Mouse (Mus musculus): Measurements from ENCODE around the gene Trp53rka. TPM values are rescaled to one million over a fixed set of nuclear protein-coding genes. Genes with fewer than 3 reads are reported as not detected.
"Not testable (repeated sequence)": the region's sequence is repeated elsewhere in the genome, so short reads cannot be mapped to it uniquely, and the experiment has no call there.

Trp53rka gene
- polyA plus RNA-seq (2015; fragmentation: Nextera tagmentation; extraction: Ambion mirVana) = 23.6 and 23.8 TPM in 2 replicates

DNA sequence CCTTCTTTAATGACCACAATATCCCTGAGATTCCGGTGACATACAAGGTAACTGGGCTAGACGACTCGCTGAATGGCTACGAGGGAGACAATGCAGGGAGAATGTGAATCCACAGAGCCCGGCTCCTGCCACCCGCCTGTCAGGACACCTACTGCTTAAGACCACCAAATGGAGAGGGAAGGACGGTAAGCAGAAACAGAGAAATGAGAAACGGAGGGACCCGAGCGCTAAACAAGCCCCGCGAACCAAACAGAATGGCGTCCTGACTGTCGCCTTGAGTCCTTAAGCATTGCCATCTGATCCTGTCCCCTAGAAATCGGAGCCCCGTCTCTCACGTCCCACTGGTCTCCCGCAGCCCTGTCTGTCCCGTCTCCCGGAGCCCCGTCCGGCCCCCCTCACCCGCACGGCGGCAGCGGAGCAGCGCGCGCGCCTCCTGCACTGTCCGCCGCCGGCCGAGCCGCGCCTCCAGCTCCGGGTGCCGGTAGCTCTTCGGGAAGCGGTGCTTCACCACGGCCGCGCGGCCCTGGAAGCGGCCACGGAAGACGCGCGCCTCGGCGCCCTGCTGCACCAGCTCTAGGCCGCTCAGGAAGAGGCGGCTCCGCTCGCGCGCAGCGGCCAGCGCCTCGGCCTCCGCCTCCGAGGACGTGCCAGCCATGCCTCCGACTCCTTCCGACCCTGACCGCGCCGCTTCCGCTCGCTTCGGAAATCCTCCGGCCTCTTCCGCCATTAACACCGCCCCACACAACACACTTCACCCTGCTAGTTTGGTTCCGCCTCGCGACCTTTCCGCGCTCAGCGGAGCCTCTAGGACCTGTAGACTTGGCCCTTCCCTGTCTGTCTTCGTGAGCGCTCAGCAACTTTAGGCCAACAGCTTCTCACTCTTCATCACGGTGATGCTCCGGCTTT lies at the start of gene Trp53rka:
TSS of gene Trp53rka (minus strand) at position 677 of the 906 bp plus-strand sequence.
- peak within 1 kb of the TSS; percentile 78 for H3K27ac ChIP-seq (ENCODE audit: low read length)
- peak within 1 kb of the TSS; percentile 62 for H3K4me3 ChIP-seq (ENCODE audit: low read length)
- no peaks in the 10 kb centered on the region for H3K27me3 ChIP-seq (replicated peaks; ENCODE audit: control insufficient read depth, insufficient read depth, low read length)
- peak within 1 kb of the TSS; percentile 84 for H3K9ac ChIP-seq (ENCODE audit: low read depth, low read length)
- no peaks in the 10 kb centered on the region for H3K9me3 ChIP-seq (ENCODE audit: control insufficient read depth, low read length)
- ATAC-seq = peak; percentile 92
- peak within 1 kb of the TSS; percentile 64 for H3K4me2 ChIP-seq (ENCODE audit: low read depth, low read length)
- WGBS = under 1% methylated on average over 70 of the region's 84 CpGs
- H3K36me3 ChIP-seq (ENCODE audit: control insufficient read depth, insufficient read depth, low read length) = 0 out of 2 replicates have a peak, but pooled peaks cover 7% of the 10 kb centered on the region
- peaks cover 8% of the 10 kb centered on the region for H3K4me1 ChIP-seq (ENCODE audit: control insufficient read depth, insufficient read depth, low read length)

DNA sequence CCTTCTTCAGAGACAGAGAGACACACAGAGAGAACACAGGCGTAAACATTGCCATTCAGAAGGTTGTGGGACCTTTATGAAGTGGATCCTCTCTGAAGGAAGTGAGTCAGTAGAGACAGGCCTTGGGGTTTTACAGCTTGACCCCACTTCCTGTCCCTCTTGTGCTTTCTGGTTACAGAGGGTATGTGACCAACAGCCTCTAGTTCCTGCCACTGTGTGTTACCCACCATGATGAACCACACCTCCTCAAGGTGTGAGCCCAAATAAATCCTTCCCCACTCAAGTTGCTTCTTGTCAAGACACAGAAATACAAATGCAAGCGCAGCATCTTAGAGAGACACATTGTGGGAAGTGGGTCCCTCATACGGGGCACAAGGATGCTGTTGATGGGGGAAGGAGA lies 47.9 kb upstream of the Trp53rka start:
- Histone ChIP-seq H3K4me3 (ENCODE audit: low read length) (no peak overlapping the region), H3K4me2 (ENCODE audit: low read depth, low read length) (no peak overlapping the region), H3K9me3 (ENCODE audit: control insufficient read depth, low read length) (no peaks in the 10 kb centered on the region), H3K4me1 (ENCODE audit: control insufficient read depth, insufficient read depth, low read length) (no peaks in the 10 kb centered on the region), H3K9ac (ENCODE audit: low read depth, low read length) (no peak overlapping the region), H3K36me3 (ENCODE audit: control insufficient read depth, insufficient read depth, low read length) (no peaks in the 10 kb centered on the region), H3K27ac (ENCODE audit: low read length) (no peak overlapping the region), H3K27me3 (replicated peaks; ENCODE audit: control insufficient read depth, insufficient read depth, low read length) (no peaks in the 10 kb centered on the region)
- no peak for ATAC-seq
- WGBS = 89% methylated on average over 3 of the region's 3 CpGs

DNA sequence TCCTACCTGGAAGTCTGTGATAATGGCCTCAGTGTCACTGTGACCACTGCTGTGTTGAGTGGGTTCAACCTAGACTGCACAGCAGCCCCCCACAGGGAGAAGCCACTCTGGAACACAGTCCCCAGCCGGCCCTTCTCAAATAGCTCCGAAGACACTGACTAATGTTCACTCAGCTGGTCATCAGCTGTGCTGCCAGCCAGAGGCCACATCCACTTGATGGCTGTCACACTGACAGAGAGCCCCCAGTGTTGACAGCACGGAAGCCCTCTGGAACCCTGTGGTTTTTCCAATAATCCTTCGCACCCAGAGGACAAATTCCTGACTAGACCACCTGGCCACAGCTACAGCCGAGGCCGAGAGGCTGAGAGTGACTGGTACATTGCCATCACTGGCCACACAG lies 40.7 kb upstream of the Trp53rka start:
- Histone ChIP-seq H3K4me3 (ENCODE audit: low read length) (no peak overlapping the region), H3K4me2 (ENCODE audit: low read depth, low read length) (no peak overlapping the region), H3K27ac (ENCODE audit: low read length) (no peak overlapping the region), H3K27me3 (replicated peaks; ENCODE audit: control insufficient read depth, insufficient read depth, low read length) (no peaks in the 10 kb centered on the region), H3K9me3 (ENCODE audit: control insufficient read depth, low read length) (no peaks in the 10 kb centered on the region), H3K9ac (ENCODE audit: low read depth, low read length) (no peak overlapping the region), H3K36me3 (ENCODE audit: control insufficient read depth, insufficient read depth, low read length) (no peaks in the 10 kb centered on the region), H3K4me1 (ENCODE audit: control insufficient read depth, insufficient read depth, low read length) (no peaks in the 10 kb centered on the region)
- WGBS = 68% methylated on average over 6 of the region's 6 CpGs
- no peak for ATAC-seq

DNA sequence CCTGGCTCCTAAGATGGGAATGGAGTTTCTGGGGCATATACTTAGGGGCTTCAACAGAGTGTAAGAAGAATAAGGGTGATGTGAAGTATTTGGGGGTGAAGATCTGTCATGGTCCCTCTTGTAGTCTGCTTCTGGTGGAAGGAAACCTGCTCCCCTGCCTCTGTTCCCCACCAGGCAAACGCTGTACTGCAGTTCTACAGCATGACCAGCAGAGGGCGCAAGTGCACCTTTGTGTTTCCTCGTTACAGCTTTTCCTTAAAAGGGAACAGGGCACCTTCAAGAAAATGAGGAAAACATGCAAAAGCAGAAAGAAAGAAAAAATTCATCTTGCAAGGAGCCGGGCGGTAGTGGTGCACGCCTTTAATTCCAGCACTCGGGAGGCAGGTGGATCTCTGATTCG lies 36.0 kb upstream of the Trp53rka start:
- Histone ChIP-seq H3K4me2 (ENCODE audit: low read depth, low read length) (no peak overlapping the region), H3K27ac (ENCODE audit: low read length) (no peak overlapping the region), H3K9ac (ENCODE audit: low read depth, low read length) (no peak overlapping the region), H3K27me3 (replicated peaks; ENCODE audit: control insufficient read depth, insufficient read depth, low read length) (no peaks in the 10 kb centered on the region), H3K36me3 (ENCODE audit: control insufficient read depth, insufficient read depth, low read length) (no peaks in the 10 kb centered on the region), H3K4me1 (ENCODE audit: control insufficient read depth, insufficient read depth, low read length) (no peaks in the 10 kb centered on the region), H3K4me3 (ENCODE audit: low read length) (no peak overlapping the region), H3K9me3 (ENCODE audit: control insufficient read depth, low read length) (no peaks in the 10 kb centered on the region)
- 17% methylated on average over 8 of the region's 8 CpGs for WGBS
- no peak for ATAC-seq

DNA sequence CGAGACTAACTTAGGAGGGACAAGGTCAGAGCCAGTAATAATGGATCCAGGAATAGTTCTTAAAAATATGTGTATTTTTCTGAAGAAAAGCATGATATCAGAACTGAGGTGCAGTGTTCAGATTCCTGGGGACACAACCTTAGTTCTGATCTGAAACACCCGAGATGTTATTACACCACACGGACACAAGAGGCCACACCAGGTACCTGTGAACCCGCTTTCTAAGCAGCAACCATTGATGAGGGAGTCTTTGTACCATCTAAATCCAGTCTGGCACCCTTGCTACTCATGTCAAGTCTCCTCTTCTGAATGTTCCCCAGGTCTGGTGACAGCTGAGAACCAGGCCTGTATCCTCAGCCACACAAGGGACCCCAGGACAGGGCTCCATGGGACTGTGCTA lies 32.5 kb upstream of the Trp53rka start:
- Histone ChIP-seq H3K9me3 (ENCODE audit: control insufficient read depth, low read length) (no peaks in the 10 kb centered on the region), H3K27ac (ENCODE audit: low read length) (no peak overlapping the region), H3K36me3 (ENCODE audit: control insufficient read depth, insufficient read depth, low read length) (no peaks in the 10 kb centered on the region), H3K27me3 (replicated peaks; ENCODE audit: control insufficient read depth, insufficient read depth, low read length) (no peaks in the 10 kb centered on the region), H3K4me2 (ENCODE audit: low read depth, low read length) (no peak overlapping the region), H3K4me3 (ENCODE audit: low read length) (no peak overlapping the region), H3K9ac (ENCODE audit: low read depth, low read length) (no peak overlapping the region), H3K4me1 (ENCODE audit: control insufficient read depth, insufficient read depth, low read length) (no peaks in the 10 kb centered on the region)
- 58% methylated on average over 4 of the region's 4 CpGs for WGBS
- no peak for ATAC-seq

DNA sequence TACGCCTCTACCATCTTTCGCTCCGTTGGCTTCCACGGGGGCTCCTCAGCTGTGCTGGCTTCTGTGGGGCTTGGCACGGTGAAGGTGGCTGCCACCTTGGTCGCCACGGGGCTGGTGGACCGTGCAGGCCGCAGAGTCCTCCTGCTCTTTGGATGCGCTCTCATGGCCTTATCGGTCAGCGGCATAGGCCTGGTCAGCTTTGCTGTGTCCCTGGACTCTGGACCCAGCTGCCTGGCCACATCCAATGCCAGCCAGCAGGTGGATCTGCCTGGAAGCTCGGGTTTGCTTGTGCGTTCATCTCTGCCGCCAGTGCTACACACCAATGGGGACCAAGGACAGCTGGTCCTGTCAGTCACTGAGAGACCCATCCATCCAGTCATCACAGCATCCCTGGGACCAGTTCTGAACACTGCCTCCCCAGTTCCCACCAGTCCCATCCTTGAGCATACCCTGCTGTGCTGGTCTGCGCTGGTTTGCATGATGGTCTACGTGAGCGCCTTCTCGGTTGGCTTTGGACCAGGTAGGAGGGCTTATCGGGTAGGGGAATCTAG lies 22.1 kb upstream of the Trp53rka start:
- no peaks in the 10 kb centered on the region for H3K36me3 ChIP-seq (ENCODE audit: control insufficient read depth, insufficient read depth, low read length)
- H3K9me3 ChIP-seq (ENCODE audit: control insufficient read depth, low read length) = no peaks in the 10 kb centered on the region
- WGBS = 96% methylated on average over 20 of the region's 20 CpGs
- no peak overlapping the region for H3K9ac ChIP-seq (ENCODE audit: low read depth, low read length)
- ATAC-seq = no peak
- no peaks in the 10 kb centered on the region for H3K27me3 ChIP-seq (replicated peaks; ENCODE audit: control insufficient read depth, insufficient read depth, low read length)
- H3K4me1 ChIP-seq (ENCODE audit: control insufficient read depth, insufficient read depth, low read length) = peaks cover 11% of the 10 kb centered on the region; the same call in 1 of the 2 replicates
- no peak overlapping the region for H3K4me3 ChIP-seq (ENCODE audit: low read length)
- no peak overlapping the region for H3K27ac ChIP-seq (ENCODE audit: low read length)
- H3K4me2 ChIP-seq (ENCODE audit: low read depth, low read length) = no peak overlapping the region

DNA sequence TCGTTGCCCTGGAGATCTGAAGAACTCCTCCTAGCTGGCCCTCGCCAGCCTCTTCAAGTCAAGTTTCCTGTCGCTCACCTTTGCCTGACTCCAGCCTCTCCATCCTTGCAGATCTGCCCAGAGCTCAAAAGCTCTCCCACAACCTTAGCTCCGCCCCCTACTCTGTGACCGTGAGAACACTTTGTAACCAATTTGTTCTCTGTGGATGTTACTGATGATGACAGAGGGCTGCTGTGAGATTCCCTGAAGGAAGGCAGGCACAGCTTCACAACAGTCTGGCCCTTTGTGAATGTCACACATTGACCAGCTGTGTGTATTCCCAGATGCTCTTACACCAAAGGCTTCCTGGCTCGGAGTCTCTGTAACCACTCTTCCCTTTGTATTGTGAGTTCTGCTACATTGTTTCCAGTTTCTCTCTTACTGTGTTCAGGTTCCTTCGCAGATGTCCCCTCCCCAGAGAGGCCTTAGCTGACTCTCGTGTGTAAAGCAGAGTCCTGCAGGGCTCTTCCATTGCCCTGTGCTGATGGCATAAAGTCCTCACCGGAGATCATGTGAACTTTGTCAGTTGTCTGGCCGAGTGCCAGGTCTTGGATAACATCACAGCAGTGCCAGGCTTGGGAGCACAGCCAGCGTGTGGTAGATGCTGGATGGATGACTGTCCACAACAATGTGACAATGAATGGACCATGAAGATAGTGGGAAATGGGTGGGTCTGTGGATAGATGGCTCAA lies 19.9 kb upstream of the Trp53rka start:
- peak; percentile 40 for ATAC-seq
- Histone ChIP-seq H3K4me1 (ENCODE audit: control insufficient read depth, insufficient read depth, low read length) (peaks cover 11% of the 10 kb centered on the region; the same call in 1 of the 2 replicates), H3K9ac (ENCODE audit: low read depth, low read length) (no peak overlapping the region), H3K9me3 (ENCODE audit: control insufficient read depth, low read length) (no peaks in the 10 kb centered on the region), H3K27ac (ENCODE audit: low read length) (no peak overlapping the region), H3K36me3 (ENCODE audit: control insufficient read depth, insufficient read depth, low read length) (no peaks in the 10 kb centered on the region), H3K4me3 (ENCODE audit: low read length) (no peak overlapping the region), H3K4me2 (ENCODE audit: low read depth, low read length) (no peak overlapping the region), H3K27me3 (replicated peaks; ENCODE audit: control insufficient read depth, insufficient read depth, low read length) (no peaks in the 10 kb centered on the region)
- WGBS = 27% methylated on average over 11 of the region's 11 CpGs

DNA sequence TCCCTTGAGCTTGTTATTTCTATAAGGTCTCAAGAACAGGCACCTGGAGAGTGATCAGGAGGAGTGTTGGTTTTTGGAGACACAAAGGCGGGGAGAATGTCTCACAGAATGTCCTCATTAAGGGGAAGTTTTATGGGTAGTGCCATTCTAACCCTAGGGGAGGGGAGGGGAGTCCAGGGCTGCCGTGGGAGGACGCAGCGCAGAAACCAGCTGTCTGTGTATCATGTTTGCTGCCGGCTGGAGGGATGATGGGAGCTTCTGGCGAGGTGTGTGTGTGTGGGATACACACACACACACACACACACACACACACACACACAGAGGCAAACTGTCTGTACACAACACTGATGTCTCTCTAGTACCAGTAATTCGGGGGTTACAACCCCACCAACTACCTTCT lies 19.3 kb upstream of the Trp53rka start:
- Histone ChIP-seq H3K4me2 (ENCODE audit: low read depth, low read length) (no peak overlapping the region), H3K27me3 (replicated peaks; ENCODE audit: control insufficient read depth, insufficient read depth, low read length) (no peaks in the 10 kb centered on the region), H3K27ac (ENCODE audit: low read length) (no peak overlapping the region), H3K4me1 (ENCODE audit: control insufficient read depth, insufficient read depth, low read length) (peaks cover 11% of the 10 kb centered on the region; the same call in 1 of the 2 replicates), H3K4me3 (ENCODE audit: low read length) (no peak overlapping the region), H3K9me3 (ENCODE audit: control insufficient read depth, low read length) (no peaks in the 10 kb centered on the region), H3K9ac (ENCODE audit: low read depth, low read length) (no peak overlapping the region), H3K36me3 (ENCODE audit: control insufficient read depth, insufficient read depth, low read length) (no peaks in the 10 kb centered on the region)
- no peak for ATAC-seq
- WGBS = 11% methylated on average over 7 of the region's 7 CpGs

DNA sequence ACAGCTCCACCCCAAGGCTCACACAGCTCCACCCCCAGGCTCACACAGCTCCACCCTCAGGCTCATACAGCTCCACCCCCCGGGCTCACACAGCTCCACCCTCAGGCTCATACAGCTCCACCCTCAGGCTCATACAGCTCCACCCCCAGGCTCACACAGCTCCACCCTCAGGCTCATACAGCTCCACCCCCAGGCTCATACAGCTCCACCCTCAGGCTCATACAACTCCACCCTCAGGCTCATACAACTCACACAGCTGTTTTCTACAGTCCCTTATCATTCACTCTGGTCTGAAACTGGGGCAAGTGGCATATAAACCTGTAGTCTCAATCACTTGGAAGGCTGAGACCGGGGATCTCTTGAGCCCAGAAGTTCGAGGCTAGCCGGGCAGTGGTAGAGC lies 18.4 kb upstream of the Trp53rka start:
- 83% methylated on average over 4 of the region's 4 CpGs for WGBS
- H3K9ac ChIP-seq (ENCODE audit: low read depth, low read length); H3K36me3 ChIP-seq (ENCODE audit: control insufficient read depth, insufficient read depth, low read length); ATAC-seq; H3K4me3 ChIP-seq (ENCODE audit: low read length); H3K9me3 ChIP-seq (ENCODE audit: control insufficient read depth, low read length); H3K27me3 ChIP-seq (replicated peaks; ENCODE audit: control insufficient read depth, insufficient read depth, low read length); H3K27ac ChIP-seq (ENCODE audit: low read length); H3K4me2 ChIP-seq (ENCODE audit: low read depth, low read length): not testable (repeated sequence)
- peaks cover 11% of the 10 kb centered on the region; the same call in 1 of the 2 replicates for H3K4me1 ChIP-seq (ENCODE audit: control insufficient read depth, insufficient read depth, low read length)

Data from intestine, embryonic 16.5 days (tissue).